Mouse (Mus musculus) heart, adult 18-20 months (tissue): ENCODE data around the gene F2rl3. TPM values are rescaled to one million over a fixed set of nuclear protein-coding genes. Genes with fewer than 3 reads are reported as not detected.

Experiments used
- DNase-seq, 2 experiments: peaks; one replicate each; pipeline ENCODE4 v3.0.0; 2021 to 2022; ENCODE audit warnings: mixed read lengths in 1 of 2
- total RNA-seq, 2 experiments: library from RNA; stranded (reverse); gene quantifications; 2 replicates each; pipeline ENCODE4 v1.2.3; 2021

F2rl3 gene
- total RNA-seq, 2 experiments from 2014 or later: 0.69 to 1.2 TPM

- no peak for DNase-seq
These were observed 4.0 kb downstream of the F2rl3 start for GRCm38 (mm10) chr8:72765696-72766095.

DNA sequence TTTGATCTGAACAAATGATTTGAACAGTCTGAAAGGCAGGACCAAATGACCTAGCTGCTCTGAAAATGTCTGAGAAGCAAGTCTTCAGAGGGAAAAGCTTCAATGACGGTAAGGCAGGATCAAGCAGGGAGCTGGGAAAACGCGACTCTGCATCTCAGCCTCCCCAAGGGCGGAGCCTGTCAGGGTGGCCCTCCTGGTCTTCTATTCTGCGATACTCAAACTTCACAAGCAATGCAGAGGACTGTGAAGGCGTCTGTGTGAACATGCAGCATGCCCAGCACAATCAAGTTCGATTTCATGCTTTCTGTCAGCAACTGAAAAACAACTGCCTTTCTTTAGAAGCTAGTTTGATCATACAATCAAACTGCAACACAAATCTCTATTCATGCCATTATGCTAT is 5.1 kb downstream of the F2rl3 start:
- DNase-seq: no peak

GRCm38 (mm10) chr8:72777797-72778196 is 16.1 kb downstream of the F2rl3 start:
- DNase-seq: no peak

DNA sequence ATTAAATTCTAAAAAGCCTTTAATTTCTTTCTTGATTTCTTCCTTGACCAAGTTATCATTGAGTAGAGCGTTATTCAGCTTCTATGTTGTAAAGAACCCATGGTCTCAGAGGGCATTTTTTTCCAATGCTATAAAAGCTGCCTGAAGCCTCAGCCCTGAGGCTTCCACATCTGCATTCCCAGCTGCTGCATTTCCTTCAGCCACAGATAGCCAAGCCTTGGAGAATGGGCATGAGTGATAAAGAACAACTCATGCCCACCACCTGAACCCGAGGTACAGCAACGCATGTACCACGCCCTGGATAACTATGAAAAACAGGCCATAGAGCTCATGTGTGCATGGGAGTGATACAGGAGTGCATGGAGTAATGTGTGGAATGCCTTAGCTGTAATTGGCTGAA is 19.0 kb downstream of the F2rl3 start:
- DNase-seq: no peak

DNA sequence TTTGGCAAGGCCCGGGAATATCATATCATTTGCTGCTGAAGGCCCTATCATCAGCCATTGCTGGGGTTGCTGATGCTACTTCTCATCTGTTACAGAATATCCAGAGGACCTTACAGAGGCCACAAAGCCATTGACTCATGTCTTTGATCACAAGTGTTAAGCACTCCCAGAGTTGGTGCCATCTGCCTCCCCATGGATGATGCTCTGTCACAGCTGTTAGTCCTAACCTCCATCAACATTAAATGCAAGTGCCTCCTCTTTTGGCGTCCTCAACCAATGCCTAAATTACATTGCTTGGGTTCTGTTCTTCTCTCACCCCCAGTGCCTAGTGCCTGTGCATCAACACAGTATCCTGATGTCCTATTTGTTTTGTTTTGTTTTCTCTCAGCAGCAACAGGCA is 39.9 kb downstream of the F2rl3 start:
- DNase-seq: no peak

DNA sequence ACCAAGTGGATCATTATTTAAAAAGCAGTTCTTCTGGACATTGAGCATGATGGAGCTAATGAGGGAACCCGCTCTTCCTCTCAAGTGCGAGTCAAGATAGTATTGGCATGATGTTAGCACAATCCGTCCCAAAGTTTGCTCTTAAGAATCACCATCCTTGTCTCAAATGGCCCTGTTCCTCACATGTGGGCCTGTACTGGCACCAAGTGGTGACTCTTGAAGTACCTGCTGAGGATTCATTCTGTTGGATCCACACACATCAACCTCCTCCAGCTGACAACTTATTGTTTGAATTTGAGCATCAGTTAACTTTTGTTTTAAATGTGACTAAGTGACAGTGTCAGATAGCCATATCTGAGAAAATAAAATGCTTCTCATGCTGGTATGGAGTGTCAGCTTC is 51.0 kb downstream of the F2rl3 start:
- peak in 1 of 2 experiments; percentile 2 for DNase-seq

Other genes starting within 250 kb of the F2rl3 start
- 1 to 10 TPM; 7.3 to 9.8 TPM for gene Med26, start 213.6 kb upstream of the F2rl3 start, total RNA-seq
- 100 to 1,000 TPM; 118 to 130 TPM for gene Smim7, start 190.8 kb upstream of the F2rl3 start, total RNA-seq
- 100 to 1,000 TPM; 474 to 492 TPM for gene Tmem38a, start 189.8 kb upstream of the F2rl3 start, total RNA-seq
- gene Nwd1, start 115.2 kb upstream of the F2rl3 start, total RNA-seq: under 1 TPM; 0.27 to 0.54 TPM
- 10 to 100 TPM; 76.0 to 78.8 TPM for gene Sin3b, start 38.6 kb upstream of the F2rl3 start, total RNA-seq